Mouse (Mus musculus): ENCODE data around the gene Prdm9.
A peak's percentile ranks its signal among the peaks of the same experiment; 100 is the strongest.

Gene Prdm9

DNA sequence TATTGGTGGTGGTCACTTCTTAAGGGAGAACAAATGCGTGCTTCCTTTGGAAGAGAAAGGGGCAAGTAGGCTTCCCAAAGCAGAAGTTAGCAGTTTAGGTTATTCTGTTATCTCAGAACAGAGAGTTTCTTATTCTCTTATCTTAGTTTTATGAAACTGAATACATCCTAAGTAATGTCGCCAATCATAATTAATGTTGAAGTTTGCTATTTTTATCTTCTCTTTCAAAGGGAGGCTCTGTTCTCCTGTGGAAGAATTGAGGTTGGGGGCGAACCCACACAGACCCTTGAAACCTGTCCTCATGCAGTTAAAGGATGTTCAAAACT lies 36.4 kb downstream of the Prdm9 start:
- no peak for DNase-seq (ENCODE audit: low spot score in 2 of 2)

DNA sequence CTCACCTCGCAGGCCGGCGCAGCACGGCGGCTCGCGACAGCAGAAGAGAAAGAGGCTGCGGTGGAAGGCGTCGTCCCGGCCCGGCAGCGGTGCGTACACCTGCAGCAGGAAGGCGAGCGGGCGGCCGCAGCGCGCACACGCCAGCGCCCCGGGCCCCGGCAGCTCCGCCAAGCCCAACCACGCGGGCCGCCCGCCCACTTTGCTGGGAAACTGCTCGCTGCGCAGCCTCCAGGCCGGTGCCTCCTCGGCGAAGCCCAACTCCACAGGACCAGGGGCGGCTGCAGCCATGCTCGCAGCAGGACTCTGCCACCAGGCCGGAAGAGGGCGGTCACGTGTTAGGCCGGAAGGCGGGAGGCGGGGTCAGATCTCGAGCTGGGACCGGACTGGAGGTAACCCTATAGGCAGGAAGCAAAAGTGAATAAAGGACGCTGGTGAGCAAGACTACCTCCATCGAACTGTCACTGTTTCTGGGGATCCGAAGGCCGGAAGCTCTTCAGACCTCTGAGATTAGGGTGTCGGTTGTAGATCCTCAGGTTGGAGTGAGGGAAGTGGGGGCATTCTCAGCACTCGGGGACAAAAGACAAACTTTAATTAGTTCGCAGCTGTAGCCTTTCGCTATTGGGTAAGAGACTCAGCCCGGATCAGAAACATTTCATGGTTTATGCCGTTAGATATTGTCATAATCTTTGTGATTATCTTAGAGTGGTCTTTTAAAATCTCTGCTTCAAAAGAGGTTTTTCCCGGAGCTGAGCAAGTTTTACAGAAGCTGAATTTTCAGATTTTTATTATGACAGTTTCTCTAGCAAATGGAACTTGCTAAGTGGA lies 37.0 kb downstream of the Prdm9 start, which contains the start of gene Pdcd2:
Pdcd2 (minus strand) TSS at position 316 of the 825 bp plus-strand sequence.
- DNase-seq (ENCODE audit: low spot score in 2 of 2), result peak; percentile 93

DNA sequence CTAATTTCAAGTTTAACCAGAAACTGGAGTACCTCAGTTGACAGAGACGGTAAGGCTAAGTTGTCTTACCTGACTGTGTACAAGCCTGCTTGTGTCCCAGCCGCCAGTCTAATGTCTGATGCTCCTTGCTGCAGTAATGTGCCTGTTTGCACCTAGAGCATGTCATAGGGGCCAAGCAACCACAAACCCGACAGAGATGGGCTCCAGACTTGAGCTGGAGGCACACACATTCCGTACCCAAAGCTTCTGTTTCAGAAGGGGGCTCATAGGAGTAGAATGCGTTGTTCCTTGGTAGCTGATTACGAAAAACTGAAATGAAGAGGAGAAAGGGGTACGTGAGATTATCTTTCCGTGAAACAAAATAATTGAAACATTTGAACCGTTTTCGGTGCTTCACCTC lies 37.9 kb downstream of the Prdm9 start:
- DNase-seq (ENCODE audit: low spot score in 2 of 2), result no peak

DNA sequence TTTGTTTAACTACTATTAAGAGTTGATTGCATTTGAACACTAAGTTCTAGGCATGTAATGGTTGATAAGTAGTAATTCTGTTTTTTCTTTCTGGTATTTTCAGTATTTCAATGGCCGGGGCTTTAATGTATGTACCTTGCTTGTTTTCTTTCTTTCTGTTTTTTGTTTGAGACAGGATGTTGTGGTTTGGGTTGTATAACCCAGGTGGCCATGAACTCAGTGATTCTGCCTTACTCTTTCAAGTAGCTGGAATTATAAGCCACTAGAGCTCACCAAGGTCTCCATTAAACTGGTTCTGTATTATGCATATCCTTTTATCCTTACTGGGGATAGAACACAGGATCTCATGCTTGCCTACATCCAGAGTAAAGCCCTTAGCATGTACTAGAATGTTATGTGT lies 45.4 kb downstream of the Prdm9 start:
- no peak for DNase-seq (ENCODE audit: low spot score in 2 of 2)

DNA sequence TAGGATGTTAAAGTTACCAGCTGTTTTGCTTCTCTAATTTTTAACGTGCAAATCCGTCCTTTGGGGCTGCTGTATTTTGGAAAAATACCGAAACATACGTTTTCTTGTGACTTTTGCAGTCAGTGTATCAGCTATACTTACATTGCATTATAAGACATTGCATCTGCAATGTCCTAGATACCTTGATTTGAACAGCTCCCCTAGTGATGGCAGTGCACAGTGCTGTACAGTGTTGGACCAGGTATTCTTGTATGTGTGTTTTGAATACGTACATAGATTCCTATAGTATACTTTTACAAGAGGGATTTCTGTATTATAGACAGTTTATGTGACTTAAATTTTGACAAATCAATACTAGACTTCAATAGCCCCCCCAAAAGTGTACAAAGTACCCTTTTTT lies 46.0 kb downstream of the Prdm9 start:
- no peak for DNase-seq (ENCODE audit: low spot score in 2 of 2)

DNA sequence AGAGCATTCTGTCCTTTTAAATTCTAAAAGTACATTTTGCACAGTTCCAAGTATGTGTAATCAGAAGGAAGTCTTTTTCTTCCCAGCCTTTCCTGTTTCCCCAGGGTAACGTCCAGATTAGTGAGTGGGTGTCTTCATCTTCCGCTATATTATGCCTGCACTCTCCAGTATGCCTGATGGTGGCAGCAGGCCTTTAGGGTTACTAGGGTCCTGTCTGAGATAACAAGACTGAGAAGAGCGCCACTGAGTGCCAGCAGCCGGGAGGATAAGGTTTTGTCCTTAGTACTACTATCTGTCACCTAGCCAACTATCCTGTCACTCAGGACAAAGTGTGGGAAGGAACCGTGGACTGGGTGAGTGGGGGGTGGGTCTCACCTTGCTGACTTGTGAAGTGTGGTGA lies 46.4 kb downstream of the Prdm9 start:
- DNase-seq (ENCODE audit: low spot score in 2 of 2), result no peak

DNA sequence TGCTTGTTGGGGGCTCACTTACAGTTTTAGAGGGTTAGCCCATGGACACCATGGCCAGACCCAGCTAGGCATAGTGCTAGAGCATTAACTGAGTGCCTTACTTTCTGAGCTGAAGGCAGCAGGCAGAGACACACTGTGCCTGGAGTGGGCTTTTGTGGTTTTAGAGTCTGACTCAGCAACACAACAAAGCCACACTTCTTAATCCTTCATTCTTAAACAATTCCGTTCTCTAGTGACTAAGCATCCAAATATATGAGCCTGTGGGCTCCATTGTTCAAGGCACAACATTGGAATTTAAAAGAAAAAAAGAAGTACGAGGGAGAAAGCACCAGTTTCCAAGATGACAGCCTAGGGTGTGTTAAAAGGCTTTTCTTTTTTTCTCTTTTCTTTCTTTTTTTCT lies 53.5 kb downstream of the Prdm9 start:
- no peak for DNase-seq (ENCODE audit: low spot score in 2 of 2)

DNA sequence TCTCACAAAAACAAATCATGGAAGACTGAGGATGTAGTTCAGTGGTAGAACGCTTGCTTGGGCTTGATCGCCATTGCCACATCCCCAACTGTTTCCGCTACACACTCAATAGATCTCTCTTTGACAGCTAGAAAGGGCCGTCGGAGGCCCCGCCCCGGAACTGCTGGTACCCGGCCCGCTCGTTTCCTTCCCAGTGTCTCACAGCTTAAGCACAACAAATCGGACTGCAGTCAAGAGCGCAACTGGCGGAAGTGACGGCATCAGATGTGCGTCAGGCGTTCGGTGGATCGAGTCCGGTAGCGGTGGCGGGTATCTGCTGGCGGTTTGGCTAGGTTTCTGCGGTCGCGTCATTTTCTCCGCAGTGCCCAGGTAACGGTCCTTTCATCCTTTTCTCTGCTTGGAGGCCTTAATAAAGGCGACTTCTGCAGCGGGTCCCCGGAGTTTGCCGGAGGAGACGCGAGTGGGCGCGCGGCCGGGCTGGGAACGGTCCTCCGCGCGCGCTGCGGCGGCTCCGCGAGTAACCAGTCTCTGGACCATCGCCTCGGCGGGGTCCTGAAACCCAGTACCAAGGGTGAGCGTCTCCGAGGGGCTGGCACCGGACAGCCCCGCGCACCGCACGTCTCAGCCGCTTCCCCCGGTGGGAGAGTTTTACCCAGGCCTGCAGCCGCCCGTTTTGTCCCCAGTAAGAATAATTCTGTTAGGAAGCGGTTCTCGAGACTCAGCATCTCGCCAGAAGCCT lies 64.3 kb downstream of the Prdm9 start, which contains the start of the genes Psmb1 and Tbp:
Psmb1 (minus strand) TSS at position 96 of the 739 bp plus-strand sequence.
Tbp (plus strand) TSS at position 233 of the 739 bp plus-strand sequence.
- DNase-seq (ENCODE audit: low spot score in 2 of 2), result peak; percentile 94 to 96

DNA sequence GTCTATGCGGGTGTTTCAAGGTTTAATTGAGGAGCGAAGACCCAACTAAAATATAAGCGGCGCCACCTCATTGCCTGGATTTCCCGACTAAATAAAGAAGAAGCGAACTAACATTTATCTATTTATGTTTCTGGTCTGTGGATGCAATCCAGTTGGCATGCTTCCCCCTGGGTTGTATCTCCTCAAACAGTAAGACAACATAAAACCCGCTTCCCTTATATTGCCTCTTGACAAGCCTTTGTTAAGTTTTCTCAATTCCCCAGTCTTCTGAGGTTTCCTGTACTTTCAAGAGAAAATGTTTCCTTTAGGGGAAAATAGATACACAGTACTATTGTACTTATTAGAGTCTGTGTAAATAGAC lies 65.4 kb downstream of the Prdm9 start:
- no peak for DNase-seq (ENCODE audit: low spot score in 2 of 2)

DNA sequence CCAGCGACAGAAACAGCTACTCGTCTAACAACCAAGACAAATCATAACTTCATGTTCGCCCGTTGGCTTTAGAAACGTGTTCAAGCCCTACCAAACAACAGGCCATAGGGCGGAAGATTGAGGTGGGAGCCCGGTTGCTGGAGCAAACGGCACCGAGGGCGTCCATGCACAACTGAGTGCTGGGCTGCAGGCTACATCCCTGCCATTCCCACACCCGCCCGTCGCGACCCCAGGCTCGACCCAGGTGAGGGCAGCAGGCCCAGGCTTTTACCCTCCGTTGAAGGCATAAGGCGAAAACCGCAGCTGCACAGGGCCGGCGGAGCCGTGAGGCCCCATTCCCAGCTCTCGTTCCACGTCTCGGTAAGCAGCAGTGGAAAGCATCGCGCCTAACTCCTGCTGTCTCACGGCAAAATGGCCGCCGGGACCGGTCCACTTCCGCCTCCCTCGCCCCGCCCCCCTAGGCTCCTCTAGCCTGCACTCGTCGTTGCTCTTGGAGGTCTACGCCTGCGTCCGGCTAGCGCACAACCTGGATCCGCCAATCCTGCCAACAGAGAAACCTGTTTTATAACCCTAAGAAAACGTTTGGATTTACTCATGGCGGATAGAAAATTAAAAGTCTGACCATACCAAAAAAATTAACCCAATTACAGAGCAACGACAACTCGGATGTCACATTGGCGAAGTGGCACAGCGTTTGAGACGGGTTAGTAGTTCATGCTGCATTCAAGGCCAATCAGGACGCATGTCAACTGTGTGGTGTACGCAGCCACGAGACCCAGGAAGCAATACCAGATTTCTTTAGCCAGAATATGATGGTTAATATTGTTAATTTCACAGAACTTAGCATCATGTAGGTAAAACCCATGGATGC lies 66.0 kb downstream of the Prdm9 start:
- peak; percentile 88 to 92 for DNase-seq (ENCODE audit: low spot score in 2 of 2)
